Mouse (Mus musculus): ENCODE data around the gene Chd6.

Chd6 gene

DNA sequence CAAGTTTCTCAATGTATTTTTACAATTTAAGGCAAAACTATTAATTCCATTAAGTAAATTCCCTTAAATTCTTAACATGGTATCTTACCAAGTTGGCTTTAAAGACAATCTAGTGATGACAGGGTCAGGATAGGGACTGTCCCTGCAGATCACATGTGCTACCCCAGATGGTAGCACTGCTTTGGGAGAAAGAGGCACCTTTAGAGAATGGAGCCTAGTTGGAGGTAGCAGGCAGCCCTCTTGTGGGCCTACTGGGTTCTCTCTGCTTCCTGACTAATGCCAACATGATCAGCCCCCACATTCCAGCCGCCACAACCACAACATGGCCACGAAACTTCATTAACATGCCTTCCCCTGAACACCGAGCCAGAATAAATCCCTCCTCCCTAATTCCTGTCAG is 6.8 kb downstream of the Chd6 start:
- Histone ChIP-seq H3K36me3 (ENCODE audit: control insufficient read depth, insufficient read depth, low read length, poor library complexity, severe bottlenecking) (no peaks in the 10 kb centered on the region), H3K27me3 (ENCODE audit: control insufficient read depth, insufficient read depth, low read length, poor library complexity, severe bottlenecking) (no peaks in the 10 kb centered on the region)
- DNase-seq (ENCODE audit: low read depth, low spot score): no peak

DNA sequence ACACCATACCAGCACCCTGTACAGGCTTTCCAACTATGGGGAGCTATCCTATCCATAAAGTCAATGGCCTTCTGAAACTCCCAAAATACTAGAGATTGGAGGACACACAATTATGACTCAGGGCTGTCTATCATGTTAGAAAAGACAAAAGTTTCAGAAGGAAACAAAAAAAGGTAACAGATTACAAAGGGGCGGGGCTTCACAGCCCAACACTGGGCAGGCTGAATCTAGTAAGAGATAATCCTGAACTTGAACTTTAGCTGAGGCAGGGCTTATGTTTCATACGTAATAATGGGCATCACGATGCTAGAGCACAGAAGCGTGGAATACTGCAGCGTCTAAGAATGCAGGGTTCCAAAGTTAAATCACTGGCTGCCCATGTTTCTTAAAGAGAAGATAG is 11.1 kb downstream of the Chd6 start:
- no peak for DNase-seq (ENCODE audit: low read depth, low spot score)

GRCm38 (mm10) chr2:161090746-161091405 is 18.0 kb downstream of the Chd6 start:
- Histone ChIP-seq H3K36me3 (ENCODE audit: control insufficient read depth, insufficient read depth, low read length, poor library complexity, severe bottlenecking) (no peaks in the 10 kb centered on the region), H3K27me3 (ENCODE audit: control insufficient read depth, insufficient read depth, low read length, poor library complexity, severe bottlenecking) (no peaks in the 10 kb centered on the region)
- no peak for DNase-seq (ENCODE audit: low read depth, low spot score)

More for the DNA sequence above, 11.1 kb downstream of the Chd6 start:
- Histone ChIP-seq H3K27me3 (ENCODE audit: control insufficient read depth, insufficient read depth, low read length, poor library complexity, severe bottlenecking) (no peaks in the 10 kb centered on the region), H3K36me3 (ENCODE audit: control insufficient read depth, insufficient read depth, low read length, poor library complexity, severe bottlenecking) (no peaks in the 10 kb centered on the region)

DNA sequence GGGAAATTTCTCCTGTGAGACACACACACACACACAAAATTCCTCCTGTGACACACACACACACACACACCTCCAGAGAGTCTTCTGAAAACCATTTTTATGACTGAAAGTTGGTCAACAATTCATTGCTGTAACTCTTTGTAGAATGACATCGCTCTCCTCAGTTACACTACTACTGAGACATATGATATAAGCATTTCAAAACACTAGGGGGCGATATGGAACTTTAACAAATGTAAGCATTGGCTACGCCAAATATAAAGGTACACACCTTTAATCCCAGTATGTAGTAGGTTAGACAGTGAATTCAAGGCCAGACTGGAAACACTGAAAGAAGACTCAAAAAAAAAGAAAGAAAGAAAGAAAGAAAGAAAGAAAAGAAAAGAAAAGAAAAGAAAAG is 18.7 kb downstream of the Chd6 start:
- no peaks in the 10 kb centered on the region for H3K27me3 ChIP-seq (ENCODE audit: control insufficient read depth, insufficient read depth, low read length, poor library complexity, severe bottlenecking)
- H3K36me3 ChIP-seq (ENCODE audit: control insufficient read depth, insufficient read depth, low read length, poor library complexity, severe bottlenecking): no peaks in the 10 kb centered on the region
- peak; percentile 75 for DNase-seq (ENCODE audit: low read depth, low spot score)

DNA sequence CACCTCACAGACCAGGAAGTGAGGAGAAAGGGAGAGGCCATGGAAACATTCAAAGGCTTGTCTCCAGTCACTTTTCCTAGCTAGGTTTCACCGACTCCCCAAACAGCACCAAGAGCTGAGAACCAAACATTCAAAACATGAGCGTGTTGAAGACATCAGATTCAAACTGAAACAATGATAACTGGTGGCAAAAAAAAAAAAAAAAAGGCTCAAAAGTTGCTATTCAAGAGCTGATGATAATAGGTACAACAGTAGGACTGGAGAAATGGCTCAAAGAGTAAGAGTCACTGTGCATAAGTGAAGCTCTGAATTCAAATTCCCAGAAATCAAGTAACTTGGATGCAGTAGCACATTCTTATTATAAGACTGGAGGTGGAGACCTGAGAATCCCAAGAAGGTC is 30.3 kb downstream of the Chd6 start:
- Histone ChIP-seq H3K27me3 (ENCODE audit: control insufficient read depth, insufficient read depth, low read length, poor library complexity, severe bottlenecking) (no peaks in the 10 kb centered on the region), H3K36me3 (ENCODE audit: control insufficient read depth, insufficient read depth, low read length, poor library complexity, severe bottlenecking) (peaks cover 4% of the 10 kb centered on the region; the same call in 1 of the 2 replicates)
- no peak for DNase-seq (ENCODE audit: low read depth, low spot score)

DNA sequence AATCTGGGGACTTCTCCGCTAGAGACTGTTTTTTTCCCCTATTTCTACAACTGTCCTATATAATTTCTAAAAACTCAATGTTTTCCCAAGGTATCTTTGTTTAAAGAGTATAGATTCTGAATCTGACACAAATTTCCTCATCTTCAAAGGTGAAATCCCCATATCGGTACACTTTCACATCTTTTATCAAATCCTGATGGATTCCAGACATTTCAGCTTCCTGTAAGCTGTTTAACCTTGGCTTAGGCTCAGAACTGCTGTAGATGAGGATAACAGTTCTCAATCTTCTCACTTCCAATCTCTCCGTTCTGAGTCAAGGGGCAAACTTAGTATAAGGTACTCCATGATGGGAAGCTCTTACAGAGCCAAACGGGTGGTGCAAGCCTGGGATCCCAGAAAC is 32.6 kb downstream of the Chd6 start:
- Histone ChIP-seq H3K36me3 (ENCODE audit: control insufficient read depth, insufficient read depth, low read length, poor library complexity, severe bottlenecking) (peaks cover 4% of the 10 kb centered on the region; the same call in 1 of the 2 replicates), H3K27me3 (ENCODE audit: control insufficient read depth, insufficient read depth, low read length, poor library complexity, severe bottlenecking) (no peaks in the 10 kb centered on the region)
- no peak for DNase-seq (ENCODE audit: low read depth, low spot score)

DNA sequence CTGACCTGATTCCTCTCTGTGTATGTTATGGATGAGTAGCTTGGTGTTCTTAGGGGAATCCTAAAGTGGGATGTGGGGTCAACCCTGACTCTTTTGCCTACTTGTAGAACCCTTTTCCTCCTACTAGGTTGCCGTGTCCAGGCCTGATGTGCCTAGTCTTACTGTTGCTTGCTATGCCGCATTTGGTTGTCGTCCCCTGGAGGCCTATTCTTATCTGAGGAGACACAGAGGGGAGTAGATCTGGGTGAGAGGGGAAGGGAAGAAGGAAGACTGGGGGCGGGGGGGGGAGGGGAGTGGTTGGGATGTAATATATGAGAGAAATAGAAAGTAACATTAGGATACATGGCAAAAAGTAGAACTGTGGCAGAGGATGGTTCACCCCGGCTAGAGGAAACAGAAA is 33.3 kb downstream of the Chd6 start:
- no peak for DNase-seq (ENCODE audit: low read depth, low spot score)
- Histone ChIP-seq H3K36me3 (ENCODE audit: control insufficient read depth, insufficient read depth, low read length, poor library complexity, severe bottlenecking) (peaks cover 4% of the 10 kb centered on the region; the same call in 1 of the 2 replicates), H3K27me3 (ENCODE audit: control insufficient read depth, insufficient read depth, low read length, poor library complexity, severe bottlenecking) (no peaks in the 10 kb centered on the region)

DNA sequence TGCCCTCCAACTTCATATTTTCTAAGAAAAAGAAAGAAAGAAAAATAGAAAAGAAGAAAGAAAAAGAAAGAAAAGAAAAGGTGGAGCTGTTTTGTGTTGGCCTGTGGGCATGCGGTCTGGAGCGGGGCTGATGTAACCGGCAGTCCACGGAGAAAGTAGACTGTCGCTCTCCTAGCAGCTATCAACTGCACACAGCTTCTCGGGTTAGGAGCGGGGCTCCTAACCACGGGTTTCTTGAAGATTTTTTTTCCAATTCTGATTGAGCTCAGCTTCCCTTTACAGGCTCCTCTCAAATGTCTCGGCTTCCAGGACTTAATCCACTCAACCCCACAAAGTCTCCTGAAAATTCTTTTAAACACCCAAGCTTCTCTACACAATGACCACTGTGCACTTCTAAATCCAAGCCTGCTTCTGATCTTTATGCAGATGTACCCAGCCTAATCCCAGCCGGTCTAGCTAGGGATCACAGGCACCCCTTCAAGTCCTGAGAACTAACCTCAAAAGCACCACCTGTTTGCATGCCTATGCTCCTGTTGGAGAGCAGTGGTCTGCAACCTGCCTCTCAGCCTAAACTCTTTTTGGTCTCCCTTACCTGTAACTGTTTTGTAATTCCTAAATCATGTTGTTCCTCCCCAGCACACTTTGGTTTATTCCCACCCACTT is 42.6 kb downstream of the Chd6 start:
- no peak for DNase-seq (ENCODE audit: low read depth, low spot score)
- no peaks in the 10 kb centered on the region for H3K27me3 ChIP-seq (ENCODE audit: control insufficient read depth, insufficient read depth, low read length, poor library complexity, severe bottlenecking)
- H3K36me3 ChIP-seq (ENCODE audit: control insufficient read depth, insufficient read depth, low read length, poor library complexity, severe bottlenecking): no peaks in the 10 kb centered on the region

DNA sequence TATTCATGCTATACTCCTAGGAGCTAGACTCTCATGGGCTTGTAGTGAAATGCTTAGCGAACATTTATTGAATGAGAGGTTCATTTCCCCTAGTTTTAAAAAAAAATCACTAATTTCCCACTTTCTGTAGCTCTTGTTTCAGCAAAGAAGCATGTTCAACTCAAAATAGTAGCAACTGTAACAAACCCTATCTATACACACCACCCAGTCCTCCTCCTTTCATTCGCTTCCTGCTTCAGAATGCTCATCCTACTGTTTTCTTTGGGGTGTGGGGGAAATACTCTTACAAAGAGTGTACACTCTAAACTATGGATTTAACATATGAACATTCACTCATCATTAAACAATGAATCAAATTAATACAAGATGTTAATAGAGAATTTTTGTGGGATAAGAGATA is 43.3 kb downstream of the Chd6 start:
- Histone ChIP-seq H3K36me3 (ENCODE audit: control insufficient read depth, insufficient read depth, low read length, poor library complexity, severe bottlenecking) (no peaks in the 10 kb centered on the region), H3K27me3 (ENCODE audit: control insufficient read depth, insufficient read depth, low read length, poor library complexity, severe bottlenecking) (no peaks in the 10 kb centered on the region)
- no peak for DNase-seq (ENCODE audit: low read depth, low spot score)

- Histone ChIP-seq H3K36me3 (ENCODE audit: control insufficient read depth, insufficient read depth, low read length, poor library complexity, severe bottlenecking) (no peaks in the 10 kb centered on the region), H3K27me3 (ENCODE audit: control insufficient read depth, insufficient read depth, low read length, poor library complexity, severe bottlenecking) (no peaks in the 10 kb centered on the region)
- DNase-seq (ENCODE audit: low read depth, low spot score): no peak
Observed at GRCm38 (mm10) chr2:161064836-161065235, 44.0 kb downstream of the Chd6 start.

DNA sequence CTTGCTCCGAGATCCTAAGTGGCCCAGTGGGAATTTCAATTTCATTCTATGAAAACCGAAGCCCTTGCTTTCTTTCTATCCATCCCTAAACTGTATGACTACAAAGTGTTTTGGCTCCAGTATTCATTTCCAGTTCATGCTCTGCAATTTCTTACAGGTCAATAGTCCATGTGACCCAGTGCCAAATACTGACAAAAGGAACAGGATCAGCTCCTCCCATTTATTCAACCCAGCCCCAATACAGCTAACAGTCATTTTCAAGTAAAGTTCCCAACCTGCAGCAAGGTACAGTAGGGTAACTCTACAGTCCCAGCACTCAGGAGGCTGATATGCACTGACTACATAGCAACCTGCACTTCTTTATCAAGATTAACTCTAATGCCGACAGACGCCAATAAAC is 50.0 kb downstream of the Chd6 start:
- no peak for DNase-seq (ENCODE audit: low read depth, low spot score)

GRCm38 (mm10) chr2:161053765-161054164 is 55.1 kb downstream of the Chd6 start:
- Histone ChIP-seq H3K36me3 (ENCODE audit: control insufficient read depth, insufficient read depth, low read length, poor library complexity, severe bottlenecking) (peaks cover 2% of the 10 kb centered on the region; the same call in 1 of the 2 replicates), H3K27me3 (ENCODE audit: control insufficient read depth, insufficient read depth, low read length, poor library complexity, severe bottlenecking) (no peaks in the 10 kb centered on the region)
- no peak for DNase-seq (ENCODE audit: low read depth, low spot score)

More for the DNA sequence above, 50.0 kb downstream of the Chd6 start:
- H3K27me3 ChIP-seq (ENCODE audit: control insufficient read depth, insufficient read depth, low read length, poor library complexity, severe bottlenecking): no peaks in the 10 kb centered on the region
- no peaks in the 10 kb centered on the region for H3K36me3 ChIP-seq (ENCODE audit: control insufficient read depth, insufficient read depth, low read length, poor library complexity, severe bottlenecking)

GRCm38 (mm10) chr2:161052175-161052574 is 56.7 kb downstream of the Chd6 start:
- peaks cover 4% of the 10 kb centered on the region for H3K36me3 ChIP-seq (ENCODE audit: control insufficient read depth, insufficient read depth, low read length, poor library complexity, severe bottlenecking)
- no peak for DNase-seq (ENCODE audit: low read depth, low spot score)
- H3K27me3 ChIP-seq (ENCODE audit: control insufficient read depth, insufficient read depth, low read length, poor library complexity, severe bottlenecking): no peaks in the 10 kb centered on the region

DNA sequence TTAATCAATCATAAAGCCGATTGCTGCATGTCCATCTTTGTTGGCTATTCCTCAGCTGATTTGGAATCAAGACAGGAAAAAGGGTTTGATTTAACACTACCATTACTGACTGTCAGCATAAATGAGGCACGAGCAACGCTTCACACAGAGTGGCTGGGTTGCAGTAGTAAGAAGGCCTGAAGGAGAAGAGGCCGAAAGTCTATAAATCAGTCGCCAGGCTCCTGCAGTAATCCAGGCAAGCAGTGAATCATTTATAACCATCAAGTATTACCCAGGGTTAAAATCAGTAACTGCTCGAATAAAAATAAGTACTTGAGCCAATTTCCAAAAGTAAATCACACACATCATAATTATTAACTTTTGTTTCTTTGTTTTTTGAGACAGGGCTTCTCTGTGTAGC is 59.4 kb downstream of the Chd6 start:
- Histone ChIP-seq H3K27me3 (ENCODE audit: control insufficient read depth, insufficient read depth, low read length, poor library complexity, severe bottlenecking) (no peaks in the 10 kb centered on the region), H3K36me3 (ENCODE audit: control insufficient read depth, insufficient read depth, low read length, poor library complexity, severe bottlenecking) (peaks cover 7% of the 10 kb centered on the region)
- no peak for DNase-seq (ENCODE audit: low read depth, low spot score)

- Histone ChIP-seq H3K36me3 (ENCODE audit: control insufficient read depth, insufficient read depth, low read length, poor library complexity, severe bottlenecking) (peaks cover 9% of the 10 kb centered on the region), H3K27me3 (ENCODE audit: control insufficient read depth, insufficient read depth, low read length, poor library complexity, severe bottlenecking) (no peaks in the 10 kb centered on the region)
- no peak for DNase-seq (ENCODE audit: low read depth, low spot score)
Observed at GRCm38 (mm10) chr2:161044492-161045201, 64.2 kb downstream of the Chd6 start.
